Mouse (Mus musculus) forebrain, embryonic 11.5 days (tissue): Measurements from ENCODE around the gene Cnga1. TPM values are rescaled to one million over a fixed set of nuclear protein-coding genes. Genes with fewer than 3 reads are reported as not detected.

Experiments used
- ATAC-seq: fragments of 200-750 bp; cut with Nextera tagmentation; replicated peaks from 2 replicates; pipeline ENCODE4 v1.8.0; 2017; ENCODE audit warnings: moderate TSS enrichment; ENCODE audit not compliant: low FRiP score
- DNase-seq: peaks from one replicate; pipeline ENCODE4 v3.0.0-alpha.2; 2017; ENCODE audit warnings: low spot score
- H3K27ac ChIP-seq: fragments of 300-500 bp; sonication (generic); 2 replicates; pipeline ENCODE4 v1.5.1; 2014; ENCODE audit warnings: low read depth, low read length
- H3K27me3 ChIP-seq: fragments of 300-500 bp; sonication (generic); 2 replicates; pipeline ENCODE4 v1.6.1; 2014; ENCODE audit warnings: mild to moderate bottlenecking, low read length, mixed read lengths; ENCODE audit not compliant: control insufficient read depth, insufficient read depth
- H3K36me3 ChIP-seq: fragments of 300-500 bp; sonication (generic); 2 replicates; pipeline ENCODE4 v1.6.1; 2014; ENCODE audit warnings: mild to moderate bottlenecking, low read length, moderate library complexity, mixed read lengths; ENCODE audit not compliant: control insufficient read depth, insufficient read depth
- H3K4me1 ChIP-seq: fragments of 300-500 bp; sonication (generic); replicated peaks from 2 replicates; pipeline ENCODE4 v1.6.1; 2014; ENCODE audit warnings: low read length, mixed read lengths; ENCODE audit not compliant: control insufficient read depth, insufficient read depth
- H3K4me2 ChIP-seq: fragments of 300-500 bp; sonication (generic); 2 replicates; pipeline ENCODE4 v1.6.1; 2014; ENCODE audit warnings: low read depth, mild to moderate bottlenecking, low read length, moderate library complexity, mixed read lengths; ENCODE audit not compliant: severe bottlenecking
- H3K4me3 ChIP-seq: fragments of 300-500 bp; sonication (generic); 2 replicates; pipeline ENCODE4 v1.5.1; 2014; ENCODE audit warnings: low read depth, low read length
- H3K9ac ChIP-seq: fragments of 300-500 bp; sonication (generic); 2 replicates; pipeline ENCODE4 v1.6.1; 2014; ENCODE audit warnings: low read length
- H3K9me3 ChIP-seq: fragments of 300-500 bp; sonication (generic); 2 replicates; pipeline ENCODE4 v1.6.1; 2016; ENCODE audit warnings: low read length, mixed read lengths; ENCODE audit not compliant: control insufficient read depth
- WGBS: fragments of 180-500 bp; shearing (Covaris S2); extraction: QIAGEN DNeasy Blood & Tissue Kit; methylation state at CpG from one replicate; pipeline ENCODE4 v1.1.7; 2014; 5-methylcytosine and 5-hydroxymethylcytosine counted together
- polyA plus RNA-seq: library from polyadenylated mRNA; unstranded; fragments of >200 nt; fragmentation: Nextera tagmentation; extraction: Ambion mirVana; gene quantifications from 2 replicates; pipeline ENCODE4 v1.2.1, GENCODE M21; 2014

Cnga1 gene
- polyA plus RNA-seq, 1 experiment from 2014 or later = not detected

DNA sequence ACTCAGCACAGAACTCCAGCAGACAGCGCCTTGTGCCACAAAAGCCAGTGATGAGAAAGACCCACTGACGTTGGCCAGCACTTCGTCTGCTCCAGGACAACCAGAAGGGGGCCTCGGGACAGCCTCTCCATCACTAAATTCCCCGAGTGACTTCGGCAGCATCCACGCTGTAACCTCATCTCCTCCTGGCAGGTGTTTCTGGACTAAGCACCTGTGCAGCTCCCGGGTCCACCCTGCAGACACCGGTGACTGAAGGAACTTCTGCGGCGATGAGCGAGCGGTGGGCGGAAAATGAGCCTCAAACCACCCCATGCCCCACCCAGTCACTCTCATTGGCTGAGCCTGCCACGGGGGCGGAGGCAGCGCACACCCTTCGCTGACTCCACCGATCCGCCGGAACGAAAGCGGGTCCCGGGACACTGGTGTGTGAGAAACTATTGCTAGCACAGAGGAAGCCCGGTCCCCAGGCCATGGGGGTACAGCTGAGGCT is 3.4 kb upstream of the Cnga1 start, which contains the start of gene Nipal1:
Gene Nipal1, plus strand, starts transcription at position 378 of the 490 bp plus-strand sequence.
- whole genome bisulfite sequencing = 1% methylated on average over 25 of the region's 25 CpGs
- H3K9me3 ChIP-seq = no peaks in the 10 kb centered on the region
- H3K4me3 ChIP-seq = peak within 1 kb of the TSS; percentile 35
- H3K4me1 ChIP-seq = 0 out of 2 replicates have a peak, but pooled peaks cover 2% of the 10 kb centered on the region
- no peak within 1 kb of the TSS for H3K27ac ChIP-seq
- H3K9ac ChIP-seq = peak within 1 kb of the TSS; percentile 32; the same call in 1 of the 2 replicates
- H3K36me3 ChIP-seq = no peaks in the 10 kb centered on the region
- peak within 1 kb of the TSS; percentile 92 for H3K4me2 ChIP-seq
- peak; percentile 88 for DNase-seq
- H3K27me3 ChIP-seq = peaks cover 12% of the 10 kb centered on the region
- ATAC-seq = peak; percentile 96

DNA sequence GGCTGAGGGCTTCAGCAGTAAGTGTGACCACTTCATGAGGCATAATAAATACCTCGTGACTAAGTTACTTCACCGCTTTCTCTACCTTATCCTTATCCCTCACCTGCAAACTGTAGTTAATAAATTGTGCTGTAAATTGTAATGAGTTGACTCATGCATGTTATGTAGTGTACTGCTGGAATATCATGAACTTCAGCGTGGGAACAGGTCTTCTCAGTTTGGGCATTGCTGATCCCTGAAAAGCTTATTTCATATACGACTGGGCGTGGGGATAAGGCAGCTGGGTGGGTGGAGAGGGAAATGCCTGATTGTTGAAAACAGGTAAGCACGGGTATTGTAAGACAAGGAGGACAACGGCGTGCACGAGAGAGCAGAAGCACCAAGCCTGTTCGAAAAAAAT is 2.9 kb upstream of the Cnga1 start:
- Histone ChIP-seq H3K27ac (no peak overlapping the region), H3K4me3 (peak overlapping the region; percentile 35), H3K4me2 (peak overlapping the region; percentile 92), H3K27me3 (peaks cover 12% of the 10 kb centered on the region), H3K9ac (no peak overlapping the region), H3K4me1 (0 out of 2 replicates have a peak, but pooled peaks cover 2% of the 10 kb centered on the region), H3K36me3 (no peaks in the 10 kb centered on the region), H3K9me3 (no peaks in the 10 kb centered on the region)
- WGBS = 26% methylated on average over 10 of the region's 10 CpGs
- ATAC-seq = no peak
- DNase-seq = no peak

DNA sequence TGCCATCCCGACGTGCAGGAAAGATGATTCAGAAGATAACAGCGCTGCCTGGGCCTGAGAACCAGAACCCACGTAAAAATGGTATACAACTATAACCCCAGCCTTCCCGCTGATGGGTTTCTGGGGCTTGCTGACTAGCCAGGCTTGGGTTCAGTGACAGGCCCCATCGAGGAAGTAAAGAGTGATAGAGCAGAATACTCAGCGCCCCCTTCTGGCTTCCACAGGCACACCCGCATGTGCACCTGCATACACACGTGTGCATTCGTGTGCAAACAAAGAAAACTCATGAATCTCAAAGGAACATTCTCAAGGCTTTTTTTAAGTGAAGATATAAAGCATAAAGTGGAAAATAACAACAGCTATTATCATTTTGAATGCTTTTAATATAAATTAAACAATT is 2.1 kb upstream of the Cnga1 start:
- Histone ChIP-seq H3K4me3 (no peak overlapping the region), H3K4me2 (no peak overlapping the region), H3K9me3 (no peaks in the 10 kb centered on the region), H3K4me1 (0 out of 2 replicates have a peak, but pooled peaks cover 2% of the 10 kb centered on the region), H3K27me3 (peaks cover 12% of the 10 kb centered on the region), H3K27ac (no peak overlapping the region), H3K9ac (no peak overlapping the region), H3K36me3 (no peaks in the 10 kb centered on the region)
- ATAC-seq (no peak), DNase-seq (no peak)
- 41% methylated on average over 10 of the region's 10 CpGs for WGBS

DNA sequence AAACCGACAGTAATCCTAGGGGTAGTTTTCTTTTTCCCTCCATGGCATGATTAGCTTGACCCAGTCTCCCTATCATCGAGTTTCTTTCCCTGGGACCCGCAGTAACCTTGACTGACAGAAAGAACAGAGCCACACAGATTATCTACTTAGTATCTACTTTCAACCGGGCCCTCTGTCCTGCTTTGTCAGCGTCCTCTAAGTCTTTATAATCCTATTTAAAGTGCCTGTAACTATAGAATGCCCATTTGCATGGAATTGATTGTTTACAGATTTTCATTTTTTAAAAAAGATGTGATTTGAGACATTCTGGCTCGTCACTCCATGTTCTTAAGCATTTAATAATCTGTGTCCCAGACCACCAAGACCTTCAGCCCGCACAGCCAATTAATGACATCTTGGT is 420 bp downstream of the Cnga1 start:
- Histone ChIP-seq H3K4me1 (0 out of 2 replicates have a peak, but pooled peaks cover 2% of the 10 kb centered on the region), H3K27ac (no peak overlapping the region), H3K36me3 (no peaks in the 10 kb centered on the region), H3K27me3 (peaks cover 9% of the 10 kb centered on the region), H3K9me3 (no peaks in the 10 kb centered on the region), H3K4me3 (no peak overlapping the region), H3K9ac (no peak overlapping the region), H3K4me2 (no peak overlapping the region)
- ATAC-seq (no peak), DNase-seq (no peak)
- WGBS = 64% methylated on average over 7 of the region's 7 CpGs

DNA sequence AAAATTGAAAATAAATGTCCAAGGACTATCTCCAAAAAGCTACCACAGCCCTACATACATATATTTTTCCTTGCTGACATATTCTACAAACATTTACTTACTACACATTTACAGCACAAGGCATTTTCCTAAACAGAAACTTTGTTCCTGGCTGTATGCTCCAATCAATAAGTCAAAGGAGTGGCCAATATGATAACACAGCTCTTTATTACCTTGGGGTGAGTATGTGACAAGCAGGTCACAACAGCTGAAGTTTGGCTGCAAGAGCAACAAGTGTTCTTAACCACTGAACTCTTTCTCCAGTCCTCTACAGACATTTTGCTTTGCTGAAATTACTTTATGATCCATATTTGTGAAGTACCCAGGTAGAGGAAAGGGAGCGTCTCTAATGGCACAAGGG is 4.0 kb downstream of the Cnga1 start:
- Histone ChIP-seq H3K27ac (no peak overlapping the region), H3K4me2 (no peak overlapping the region), H3K4me3 (no peak overlapping the region), H3K36me3 (no peaks in the 10 kb centered on the region), H3K9ac (no peak overlapping the region), H3K9me3 (no peaks in the 10 kb centered on the region), H3K4me1 (no peaks in the 10 kb centered on the region), H3K27me3 (no peaks in the 10 kb centered on the region)
- DNase-seq (no peak), ATAC-seq (no peak)
- 91% methylated on average over 1 of the region's 1 CpGs for WGBS

DNA sequence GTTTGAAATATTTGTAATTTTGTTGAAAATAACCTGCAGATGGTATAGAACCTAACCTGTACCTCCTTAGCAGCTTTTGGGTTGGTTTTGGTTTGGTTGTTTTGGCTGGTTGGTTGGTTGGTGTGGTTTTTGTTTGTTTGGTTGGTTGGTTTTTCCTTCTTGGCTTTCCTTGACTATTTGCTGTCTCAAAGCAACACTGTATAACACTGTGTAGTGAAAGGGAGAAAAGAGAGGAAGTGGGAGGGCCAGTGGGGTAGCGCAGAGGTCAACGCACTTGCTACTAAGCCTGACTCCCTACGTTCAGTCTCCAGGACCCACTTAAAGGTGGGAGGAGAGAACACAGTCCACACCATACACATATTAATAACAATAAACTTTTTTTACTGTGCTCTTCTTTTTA is 7.5 kb downstream of the Cnga1 start:
- Histone ChIP-seq H3K27me3 (no peaks in the 10 kb centered on the region), H3K4me1 (no peaks in the 10 kb centered on the region), H3K4me3 (no peak overlapping the region), H3K36me3 (no peaks in the 10 kb centered on the region), H3K9ac (no peak overlapping the region), H3K4me2 (no peak overlapping the region), H3K9me3 (no peaks in the 10 kb centered on the region), H3K27ac (no peak overlapping the region)
- no peak for DNase-seq
- no peak for ATAC-seq
- 91% methylated on average over 3 of the region's 3 CpGs for WGBS

DNA sequence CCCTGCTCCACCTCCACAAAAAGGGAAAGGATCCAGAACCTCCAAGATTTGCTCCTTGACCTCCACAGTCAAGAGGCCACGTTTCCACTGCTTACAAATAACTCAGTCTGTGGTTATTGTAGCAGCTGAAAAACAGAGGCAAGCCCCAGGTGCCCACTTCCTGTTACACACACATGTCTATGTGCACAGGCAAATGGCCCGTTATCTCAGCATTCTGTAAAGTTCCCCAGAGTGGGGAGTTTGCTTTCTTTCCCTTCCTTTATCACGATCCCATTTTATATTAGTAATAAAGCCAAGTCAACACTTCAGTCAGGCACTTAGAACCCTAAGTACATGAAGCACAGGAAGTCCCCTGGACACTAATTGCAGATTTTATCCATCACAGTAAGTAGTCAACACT is 8.0 kb downstream of the Cnga1 start:
- no peak overlapping the region for H3K4me3 ChIP-seq
- H3K27me3 ChIP-seq = no peaks in the 10 kb centered on the region
- no peak overlapping the region for H3K4me2 ChIP-seq
- no peak overlapping the region for H3K27ac ChIP-seq
- no peak for DNase-seq
- no peak for ATAC-seq
- no peaks in the 10 kb centered on the region for H3K36me3 ChIP-seq
- H3K9ac ChIP-seq = no peak overlapping the region
- no peaks in the 10 kb centered on the region for H3K9me3 ChIP-seq
- H3K4me1 ChIP-seq = no peaks in the 10 kb centered on the region
- WGBS = 76% methylated on average over 3 of the region's 3 CpGs

DNA sequence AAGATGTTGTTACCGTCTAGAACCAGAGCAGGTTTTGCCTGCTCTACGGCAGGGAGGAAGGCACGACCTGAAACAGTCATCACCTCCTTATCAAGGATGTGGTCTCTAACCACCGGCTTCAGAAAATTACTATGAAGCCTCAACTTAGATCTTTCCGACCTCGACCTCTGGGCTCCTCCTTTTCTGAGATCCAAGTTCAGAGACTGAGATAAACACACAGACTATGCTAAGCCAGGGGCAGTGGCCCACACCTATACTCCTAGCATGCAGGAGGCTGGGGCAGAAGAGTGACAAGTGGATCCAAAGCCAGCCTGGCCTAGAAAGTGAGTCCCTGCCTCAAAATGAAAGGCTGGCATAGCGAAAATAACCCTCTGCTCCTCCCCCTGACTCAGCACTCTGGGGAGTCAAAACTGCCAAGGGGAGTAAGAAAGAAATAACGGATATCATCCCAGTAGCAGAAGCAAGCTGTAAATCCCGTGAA is 9.2 kb downstream of the Cnga1 start:
- Histone ChIP-seq H3K4me2 (no peak overlapping the region), H3K9ac (no peak overlapping the region), H3K36me3 (no peaks in the 10 kb centered on the region), H3K4me1 (no peaks in the 10 kb centered on the region), H3K27me3 (no peaks in the 10 kb centered on the region), H3K4me3 (no peak overlapping the region), H3K9me3 (no peaks in the 10 kb centered on the region), H3K27ac (no peak overlapping the region)
- WGBS = 86% methylated on average over 9 of the region's 9 CpGs
- no peak for DNase-seq
- no peak for ATAC-seq

DNA sequence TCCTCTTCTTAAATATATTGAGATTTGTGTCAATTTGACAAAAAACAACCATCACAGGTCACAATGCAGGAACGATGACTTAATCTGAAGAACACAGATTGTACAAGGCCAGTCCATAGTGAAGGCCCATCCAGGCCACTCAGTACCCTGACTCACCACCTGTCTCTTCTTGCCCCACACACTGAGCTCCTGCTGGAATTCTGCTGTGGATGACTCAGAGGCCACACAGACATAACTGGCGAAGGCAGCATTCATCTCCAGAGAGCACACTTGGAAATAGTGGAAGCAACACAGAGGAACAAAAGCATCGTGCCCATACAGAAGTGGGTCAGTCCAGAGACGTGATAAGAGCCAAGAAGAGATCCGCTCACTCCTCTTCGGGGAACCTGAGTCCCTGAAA is 14.0 kb downstream of the Cnga1 start:
- H3K9me3 ChIP-seq = no peaks in the 10 kb centered on the region
- WGBS = 92% methylated on average over 6 of the region's 6 CpGs
- no peak overlapping the region for H3K9ac ChIP-seq
- H3K27ac ChIP-seq = no peak overlapping the region
- H3K27me3 ChIP-seq = no peaks in the 10 kb centered on the region
- ATAC-seq (no peak), DNase-seq (no peak)
- H3K4me3 ChIP-seq = no peak overlapping the region
- H3K36me3 ChIP-seq = no peaks in the 10 kb centered on the region
- H3K4me2 ChIP-seq = no peak overlapping the region
- no peaks in the 10 kb centered on the region for H3K4me1 ChIP-seq
